Mouse (Mus musculus) MEL (cell line): ENCODE measurements around the gene AC124502.3. TPM values are rescaled to one million over a fixed set of nuclear protein-coding genes. Genes with fewer than 3 reads are reported as not detected.
A peak's percentile ranks its signal among the peaks of the same experiment; 100 is the strongest.

Experiments used
- DNase-seq: peaks from one replicate; pipeline ENCODE4 v3.0.0; 2011; ENCODE audit warnings: low read depth, low spot score
- H3K27ac ChIP-seq: 2 replicates; pipeline ENCODE4 v1.5.1; 2012; ENCODE audit warnings: low read depth, mild to moderate bottlenecking, control low read depth, low read length, moderate library complexity; ENCODE audit not compliant: control insufficient read depth
- H3K27me3 ChIP-seq, 2 experiments: fragments of 150-350 bp in 1 of 2; sonication (generic) in 1 of 2; 2 replicates each; pipeline ENCODE4 v1.6.1; 2012; ENCODE audit warnings: low read length in 2 of 2, mild to moderate bottlenecking in 2 of 2, improper control_type of control experiment in 1 of 2, moderate library complexity in 1 of 2; ENCODE audit not compliant: insufficient read depth in 2 of 2, control insufficient read depth in 1 of 2
- H3K36me3 ChIP-seq, 2 experiments: 2 replicates each; pipeline ENCODE4 v1.6.1; 2012 to 2014; ENCODE audit warnings: low read length in 2 of 2, improper control_type of control experiment in 1 of 2, inconsistent platforms in 1 of 2, mild to moderate bottlenecking in 1 of 2; ENCODE audit not compliant: insufficient read depth in 2 of 2, control insufficient read depth in 1 of 2
- H3K4me1 ChIP-seq, 2 experiments: fragments of 150-350 bp in 1 of 2; sonication (generic) in 1 of 2; 2 replicates each; pipeline ENCODE4 v1.6.1; 2012; ENCODE audit warnings: low read length in 2 of 2, improper control_type of control experiment in 1 of 2, mild to moderate bottlenecking in 1 of 2; ENCODE audit not compliant: insufficient read depth in 2 of 2, control insufficient read depth in 1 of 2
- H3K4me3 ChIP-seq, 2 experiments: fragments of 150-350 bp in 1 of 2; sonication (generic) in 1 of 2; 2 replicates each; pipeline ENCODE4 v1.5.1; 2012; ENCODE audit warnings: low read depth in 2 of 2, low read length in 2 of 2, mild to moderate bottlenecking in 2 of 2, moderate library complexity in 2 of 2, control low read depth in 1 of 2, improper control_type of control experiment in 1 of 2; ENCODE audit not compliant: control insufficient read depth in 1 of 2, insufficient read depth in 1 of 2
- H3K79me2 ChIP-seq: 2 replicates; pipeline ENCODE4 v1.6.1; 2012; ENCODE audit warnings: mild to moderate bottlenecking, low read length, moderate library complexity; ENCODE audit not compliant: control insufficient read depth, poor library complexity, insufficient read depth
- H3K9ac ChIP-seq: 2 replicates; pipeline ENCODE4 v1.6.1; 2012; ENCODE audit warnings: low read depth, mild to moderate bottlenecking, control low read depth, low read length, moderate library complexity; ENCODE audit not compliant: control insufficient read depth, poor library complexity, severe bottlenecking
- H3K9me3 ChIP-seq: fragments of 150-350 bp; sonication (generic); replicated peaks from 2 replicates; pipeline ENCODE4 v1.6.1; 2012; ENCODE audit warnings: mild to moderate bottlenecking, low read length, improper control_type of control experiment, moderate library complexity; ENCODE audit not compliant: insufficient read depth
- BHLHE40 ChIP-seq: IDR thresholded peaks from 2 replicates; pipeline ENCODE4 v1.6.1; 2012; ENCODE audit warnings: low read depth, mild to moderate bottlenecking, inconsistent platforms, low read length, improper control_type of control experiment, borderline replicate concordance
- CHD1 ChIP-seq: IDR thresholded peaks from 2 replicates; pipeline ENCODE4 v1.6.1; 2012; ENCODE audit warnings: low read depth, mild to moderate bottlenecking, inconsistent platforms, low read length, improper control_type of control experiment
- CTCF ChIP-seq, 3 experiments: IDR thresholded peaks in 2 of 3; conservative IDR thresholded peaks in 1 of 3; 2 replicates each; pipeline ENCODE4 v1.5.1; 2011 to 2012; ENCODE audit warnings: low read length in 3 of 3, low read depth in 2 of 3, mild to moderate bottlenecking in 2 of 3, improper control_type of control experiment in 1 of 3, inconsistent platforms in 1 of 3, mixed read lengths in 1 of 3, moderate library complexity in 1 of 3; ENCODE audit not compliant: control insufficient read depth in 1 of 3, insufficient read depth in 1 of 3, poor library complexity in 1 of 3, severe bottlenecking in 1 of 3
- E2F4 ChIP-seq: IDR thresholded peaks from 2 replicates; pipeline ENCODE4 v1.6.1; 2011; ENCODE audit warnings: low read depth, low read length, improper control_type of control experiment, borderline replicate concordance
- EP300 ChIP-seq, 2 experiments: IDR thresholded peaks; 2 replicates each; pipeline ENCODE4 v1.6.1; 2011; ENCODE audit warnings: improper control_type of control experiment in 2 of 2, low read length in 2 of 2, low read depth in 1 of 2, mild to moderate bottlenecking in 1 of 2
- ETS1 ChIP-seq: IDR thresholded peaks from 2 replicates; pipeline ENCODE4 v1.6.1; 2012; ENCODE audit warnings: low read depth, mild to moderate bottlenecking, inconsistent platforms, low read length, improper control_type of control experiment, moderate library complexity
- GATA1 ChIP-seq: IDR thresholded peaks from 2 replicates; pipeline ENCODE4 v1.6.1; 2011; ENCODE audit warnings: low read depth, low read length, improper control_type of control experiment
- MAFK ChIP-seq: IDR thresholded peaks from 2 replicates; pipeline ENCODE4 v1.6.1; 2011; ENCODE audit warnings: low read depth, mild to moderate bottlenecking, low read length, improper control_type of control experiment, borderline replicate concordance
- MEF2A ChIP-seq: IDR thresholded peaks from 2 replicates; pipeline ENCODE4 v1.6.1; 2014; ENCODE audit warnings: low read depth, mild to moderate bottlenecking, inconsistent platforms, low read length, improper control_type of control experiment; ENCODE audit not compliant: poor library complexity, insufficient replicate concordance, severe bottlenecking; ENCODE audit errors: extremely low read depth
- NELFE ChIP-seq: IDR thresholded peaks from 2 replicates; pipeline ENCODE4 v1.6.1; 2011; ENCODE audit warnings: low read depth, low read length, improper control_type of control experiment
- POLR2A ChIP-seq, 2 experiments: IDR thresholded peaks; 2 replicates each; pipeline ENCODE4 v1.6.1; 2011 to 2012; ENCODE audit warnings: low read length in 2 of 2, mild to moderate bottlenecking in 2 of 2, control low read depth in 1 of 2, improper control_type of control experiment in 1 of 2, low read depth in 1 of 2, moderate library complexity in 1 of 2; ENCODE audit not compliant: control insufficient read depth in 1 of 2, insufficient read depth in 1 of 2, poor library complexity in 1 of 2
- POLR2AphosphoS5 ChIP-seq: IDR thresholded peaks from 2 replicates; pipeline ENCODE4 v1.6.1; 2012; ENCODE audit warnings: low read depth, borderline replicate concordance, mild to moderate bottlenecking, inconsistent platforms, low read length, moderate library complexity, mixed read lengths
- RAD21 ChIP-seq: IDR thresholded peaks from 2 replicates; pipeline ENCODE4 v1.6.1; 2011; ENCODE audit warnings: mild to moderate bottlenecking, low read depth, low read length, improper control_type of control experiment
- RCOR1 ChIP-seq: IDR thresholded peaks from 2 replicates; pipeline ENCODE4 v1.6.1; 2012; ENCODE audit warnings: low read depth, mild to moderate bottlenecking, inconsistent platforms, low read length, improper control_type of control experiment
- SIN3A ChIP-seq: IDR thresholded peaks from 2 replicates; pipeline ENCODE4 v1.6.1; 2012; ENCODE audit warnings: low read length, improper control_type of control experiment, inconsistent platforms
- USF2 ChIP-seq, 2 experiments: IDR thresholded peaks; 2 replicates each; pipeline ENCODE4 v1.6.1; 2011 to 2012; ENCODE audit warnings: improper control_type of control experiment in 2 of 2, low read length in 2 of 2, borderline replicate concordance in 1 of 2, inconsistent platforms in 1 of 2, low read depth in 1 of 2, mild to moderate bottlenecking in 1 of 2; ENCODE audit not compliant: insufficient read depth in 1 of 2
- ZC3H11A ChIP-seq: IDR thresholded peaks from 2 replicates; pipeline ENCODE4 v1.6.1; 2012; ENCODE audit warnings: low read depth, mild to moderate bottlenecking, inconsistent platforms, low read length, improper control_type of control experiment
- ZMIZ1 ChIP-seq: IDR thresholded peaks from 2 replicates; pipeline ENCODE4 v1.6.1; 2012; ENCODE audit warnings: low read depth, mild to moderate bottlenecking, inconsistent platforms, low read length, improper control_type of control experiment, moderate library complexity
- polyA plus RNA-seq, 2 experiments: library from polyadenylated mRNA; stranded (reverse) in 1 of 2; unstranded in 1 of 2; fragments of >175 nt in 1 of 2; fragments of >200 nt in 1 of 2; gene quantifications; 2 replicates each; pipeline versions ENCODE4 v1.2.1 to v1.2.4; 2012; ENCODE audit warnings: low replicate concordance in 2 of 2, low read depth in 1 of 2; ENCODE audit not compliant: insufficient read length in 2 of 2, insufficient read depth in 1 of 2, missing spikeins in 1 of 2
- total RNA-seq: library from RNA; depleted of rRNA; stranded (reverse); fragments of 300-350 nt; gene quantifications from 2 replicates; pipeline ENCODE4 v1.2.3, GENCODE M21; 2012

Gene AC124502.3
- total and polyA plus RNA-seq, 3 experiments = 0.75 to 2.1 TPM; not detected in 1

GRCm38 (mm10) chr19:5032686-5033085, 6.0 kb upstream of the AC124502.3 start:
- Histone ChIP-seq H3K36me3 (no peaks in the 10 kb centered on the region), H3K27ac (no peak overlapping the region), H3K9ac (no peak overlapping the region), H3K9me3 (no peaks in the 10 kb centered on the region), H3K4me3 (no peak overlapping the region), H3K4me1 (peaks cover 0 to 3% of the 10 kb centered on the region in 2 experiments; a peak in 1 of 4 replicates), H3K27me3 (no peaks in the 10 kb centered on the region), H3K79me2 (no peaks in the 10 kb centered on the region)
- no peak for DNase-seq
- no peak for TF ChIP-seq CHD1
- no peak for TF ChIP-seq POLR2A (IDR thresholded peaks at IDR 0.05; ENCODE audit: control insufficient read depth in 1 of 2, insufficient read depth in 1 of 2, low read depth in 1 of 2, low read length in 2 of 2, poor library complexity in 1 of 2)
- no peak for TF ChIP-seq EP300 (IDR thresholded peaks at IDR 0.05; ENCODE audit: low read depth in 1 of 2, low read length in 2 of 2)
- no peak for TF ChIP-seq ZC3H11A
- TF ChIP-seq E2F4 = no peak
- no peak for TF ChIP-seq BHLHE40

GRCm38 (mm10) chr19:5036577-5036976, 2.1 kb upstream of the AC124502.3 start:
- Histone ChIP-seq H3K79me2 (peaks cover 11% of the 10 kb centered on the region), H3K27me3 (no peaks in the 10 kb centered on the region), H3K27ac (no peak overlapping the region), H3K4me3 (no peak overlapping the region), H3K9me3 (no peaks in the 10 kb centered on the region), H3K36me3 (peaks cover 0 to 5% of the 10 kb centered on the region in 2 experiments; a peak in 1 of 4 replicates), H3K4me1 (peaks cover 2 to 18% of the 10 kb centered on the region in 2 experiments), H3K9ac (no peak overlapping the region)
- peak; percentile 66 for DNase-seq
- TF ChIP-seq MAFK (no peak), GATA1 (peak; percentile 30; the same call in 1 of the 2 replicates), MEF2A (no peak), NELFE (no peak), SIN3A (0 out of 2 replicates have a peak, but pooled peaks have one; percentile 26), CHD1 (no peak), RAD21 (no peak), RCOR1 (peak; percentile 73), CTCF (IDR thresholded peaks at IDR 0.05 in 2 of 3, conservative IDR thresholded peaks at IDR 0.05 in 1 of 3; ENCODE audit: control insufficient read depth in 1 of 3, insufficient read depth in 1 of 3, low read depth in 2 of 3, low read length in 3 of 3, poor library complexity in 1 of 3, severe bottlenecking in 1 of 3) (no peak), POLR2AphosphoS5 (no peak), USF2 (IDR thresholded peaks at IDR 0.05; ENCODE audit: borderline replicate concordance in 1 of 2, insufficient read depth in 1 of 2, low read depth in 1 of 2, low read length in 2 of 2) (no peak), ZMIZ1 (no peak), ETS1 (peak; percentile 41; the same call in 1 of the 2 replicates)
